Mouse (Mus musculus) cerebellum, adult 2 months (tissue): ENCODE data around the gene Csnk1d.

Experiments used
- CTCF ChIP-seq: fragments of 200-500 bp; IDR thresholded peaks from 2 replicates; pipeline ENCODE4 v1.5.1; 2011; ENCODE audit warnings: low read depth, mild to moderate bottlenecking, control low read depth, low read length, moderate library complexity, borderline replicate concordance; ENCODE audit not compliant: insufficient read depth
- POLR2A ChIP-seq: fragments of 200-500 bp; IDR thresholded peaks from 2 replicates; pipeline ENCODE4 v1.6.1; 2011; ENCODE audit warnings: low read length, control low read depth, borderline replicate concordance; ENCODE audit not compliant: insufficient read depth

DNA sequence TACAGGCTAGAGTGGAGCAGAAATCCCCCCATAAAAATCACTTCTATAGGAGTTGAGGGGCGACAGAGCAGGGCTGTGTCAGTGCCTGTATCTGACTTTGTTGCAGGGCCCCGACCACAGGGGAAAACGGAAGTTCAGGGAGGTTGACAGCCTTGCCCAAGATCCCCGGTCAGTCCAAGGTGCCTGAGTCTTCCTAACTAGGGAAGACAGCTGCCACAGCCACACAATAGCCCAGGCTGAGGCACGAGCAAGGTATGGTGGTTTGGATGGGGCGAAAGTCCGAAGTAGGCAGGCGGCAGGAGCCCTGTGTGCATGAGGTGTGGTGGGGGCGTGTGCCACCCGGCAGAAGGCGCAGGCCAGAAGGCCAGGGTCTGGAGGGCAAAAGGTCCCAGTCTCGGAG lies 42.8 kb downstream of the Csnk1d start, which contains the start of gene Slc16a3:
- TF ChIP-seq POLR2A (no peak), CTCF (no peak)
